Mouse (Mus musculus) C2C12 (cell line): ENCODE measurements around the gene Trim67.

Experiments used
- CEBPB ChIP-seq: IDR thresholded peaks from one replicate; pipeline ENCODE4 v1.6.1; 2011; ENCODE audit warnings: low read depth, mild to moderate bottlenecking, control low read depth, moderate library complexity
- CTCF ChIP-seq: IDR thresholded peaks from one replicate; pipeline ENCODE4 v1.5.1; 2011; ENCODE audit not compliant: control insufficient read depth, insufficient read depth, insufficient read length
- FOSL1 ChIP-seq: IDR thresholded peaks from one replicate; pipeline ENCODE4 v1.8.0; 2011; ENCODE audit warnings: mild to moderate bottlenecking, low read length; ENCODE audit not compliant: poor library complexity, insufficient read depth, severe bottlenecking
- MAX ChIP-seq: IDR thresholded peaks from one replicate; pipeline ENCODE4 v1.6.1; 2011; ENCODE audit warnings: mild to moderate bottlenecking, control low read depth
- MYOD1 ChIP-seq: IDR thresholded peaks from one replicate; pipeline ENCODE4 v1.6.1; 2011; ENCODE audit warnings: low read depth; ENCODE audit not compliant: control insufficient read depth, insufficient read length
- MYOG ChIP-seq: IDR thresholded peaks from one replicate; pipeline ENCODE4 v1.6.1; 2011; ENCODE audit not compliant: control insufficient read depth, insufficient read length; ENCODE audit errors: extremely low read depth
- USF1 ChIP-seq: IDR thresholded peaks from one replicate; pipeline ENCODE4 v1.6.1; 2011; ENCODE audit warnings: low read depth, mild to moderate bottlenecking, control low read depth, moderate library complexity

DNA sequence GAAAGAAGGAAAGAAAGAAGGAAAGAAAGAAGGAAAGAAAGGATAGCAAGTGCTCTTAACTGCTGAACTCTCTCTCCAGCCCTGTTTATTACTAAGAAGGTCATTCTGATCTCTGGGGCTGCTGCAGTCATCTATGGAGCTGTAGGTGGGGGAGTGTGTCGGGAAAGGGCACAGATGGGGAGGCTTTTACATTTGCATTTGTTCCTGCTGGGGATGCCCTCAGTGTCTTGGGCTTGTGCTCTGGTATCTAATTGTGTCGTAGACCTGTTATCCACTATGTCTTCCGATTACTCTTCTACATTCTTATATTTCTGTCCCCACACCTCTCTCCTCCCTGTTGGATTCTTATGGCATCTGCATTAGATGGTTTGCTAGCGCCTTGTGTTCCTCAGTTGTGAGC, 13.1 kb downstream of the Trim67 start:
- TF ChIP-seq MYOD1 (no peak), CTCF (no peak), MAX (no peak), FOSL1 (no peak), CEBPB (no peak), USF1 (no peak), MYOG (no peak)
